Mouse (Mus musculus): ENCODE results near the gene Gdpd3. TPM values are rescaled to one million over a fixed set of nuclear protein-coding genes. Genes with fewer than 3 reads are reported as not detected.

The Gdpd3 gene
- polyA plus RNA-seq, 1 experiment from 2014 or later, result 2.0 TPM

DNA sequence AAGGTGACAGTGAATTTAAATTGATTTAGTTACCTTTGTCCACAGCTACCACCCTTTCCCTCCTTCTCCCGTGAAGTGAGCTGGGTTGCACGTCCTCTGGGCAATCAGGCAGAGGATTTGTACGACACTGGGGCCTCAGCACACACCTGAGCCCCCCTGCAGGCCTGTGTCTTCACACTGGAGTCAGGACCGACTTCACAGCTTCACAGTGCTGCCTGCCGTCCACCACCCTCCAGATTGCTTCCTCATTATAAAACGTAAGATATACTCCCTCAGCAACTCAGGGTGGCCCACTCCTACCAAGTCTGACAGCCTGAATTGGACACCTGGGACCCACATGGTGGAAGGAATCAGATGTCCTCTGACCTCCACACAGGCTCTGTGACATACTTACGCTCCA lies 7.6 kb upstream of the Gdpd3 start:
- no peak for ATAC-seq (ENCODE audit: low FRiP score, low TSS enrichment)
- H3K4me2 ChIP-seq (replicated peaks; ENCODE audit: low read depth, low read length), result no peak overlapping the region
- H3K27ac ChIP-seq (ENCODE audit: low read depth, low read length), result no peak overlapping the region
- H3K4me1 ChIP-seq (ENCODE audit: control insufficient read depth, insufficient read depth, low read length), result peaks cover 24% of the 10 kb centered on the region; the same call in 1 of the 2 replicates
- WGBS, result 65% methylated on average over 7 of the region's 7 CpGs
- H3K4me3 ChIP-seq (ENCODE audit: low read length), result no peak overlapping the region
- no peaks in the 10 kb centered on the region for H3K27me3 ChIP-seq (ENCODE audit: control insufficient read depth, insufficient read depth, low read length)
- H3K36me3 ChIP-seq (ENCODE audit: control insufficient read depth, insufficient read depth, low read length), result peaks cover 22% of the 10 kb centered on the region
- H3K9ac ChIP-seq (ENCODE audit: low read depth, low read length), result no peak overlapping the region
- no peaks in the 10 kb centered on the region for H3K9me3 ChIP-seq (ENCODE audit: control insufficient read depth, low read length)

- no peaks in the 10 kb centered on the region for H3K9me3 ChIP-seq (ENCODE audit: control insufficient read depth, low read length)
- 1% methylated on average over 27 of the region's 38 CpGs for WGBS
- H3K27me3 ChIP-seq (ENCODE audit: control insufficient read depth, insufficient read depth, low read length), result no peaks in the 10 kb centered on the region
- peaks cover 24% of the 10 kb centered on the region; the same call in 1 of the 2 replicates for H3K4me1 ChIP-seq (ENCODE audit: control insufficient read depth, insufficient read depth, low read length)
- peak within 1 kb of the TSS; percentile 86 for H3K9ac ChIP-seq (ENCODE audit: low read depth, low read length)
- H3K36me3 ChIP-seq (ENCODE audit: control insufficient read depth, insufficient read depth, low read length), result peaks cover 28% of the 10 kb centered on the region
- H3K27ac ChIP-seq (ENCODE audit: low read depth, low read length), result peak within 1 kb of the TSS; percentile 95
- peak within 1 kb of the TSS; percentile 71 for H3K4me2 ChIP-seq (replicated peaks; ENCODE audit: low read depth, low read length)
- peak within 1 kb of the TSS; percentile 82 for H3K4me3 ChIP-seq (ENCODE audit: low read length)
- peak; percentile 63 for ATAC-seq (ENCODE audit: low FRiP score, low TSS enrichment)
Observed at GRCm38 (mm10) chr7:126759050-126759671, 7.0 kb upstream of the Gdpd3 start, which contains the start of gene Mapk3. TSS of gene Mapk3 (plus strand) at chr7:126759601.

GRCm38 (mm10) chr7:126759672-126760390 lies 6.3 kb upstream of the Gdpd3 start:
- H3K4me2 ChIP-seq (replicated peaks; ENCODE audit: low read depth, low read length), result peak overlapping the region; percentile 71
- H3K27me3 ChIP-seq (ENCODE audit: control insufficient read depth, insufficient read depth, low read length), result no peaks in the 10 kb centered on the region
- under 1% methylated on average over 22 of the region's 24 CpGs for WGBS
- peaks cover 21% of the 10 kb centered on the region; the same call in 1 of the 2 replicates for H3K4me1 ChIP-seq (ENCODE audit: control insufficient read depth, insufficient read depth, low read length)
- H3K9me3 ChIP-seq (ENCODE audit: control insufficient read depth, low read length), result no peaks in the 10 kb centered on the region
- H3K9ac ChIP-seq (ENCODE audit: low read depth, low read length), result peak overlapping the region; percentile 86
- peak overlapping the region; percentile 82 for H3K4me3 ChIP-seq (ENCODE audit: low read length)
- ATAC-seq (ENCODE audit: low FRiP score, low TSS enrichment), result peak; percentile 58
- H3K27ac ChIP-seq (ENCODE audit: low read depth, low read length), result peak overlapping the region; percentile 95
- peaks cover 35% of the 10 kb centered on the region for H3K36me3 ChIP-seq (ENCODE audit: control insufficient read depth, insufficient read depth, low read length)

GRCm38 (mm10) chr7:126760391-126760802 lies 5.7 kb upstream of the Gdpd3 start:
- Histone ChIP-seq H3K9ac (ENCODE audit: low read depth, low read length) (peak overlapping the region; percentile 86), H3K4me1 (ENCODE audit: control insufficient read depth, insufficient read depth, low read length) (peaks cover 16% of the 10 kb centered on the region; the same call in 1 of the 2 replicates), H3K4me3 (ENCODE audit: low read length) (peak overlapping the region; percentile 82), H3K4me2 (replicated peaks; ENCODE audit: low read depth, low read length) (peak overlapping the region; percentile 71), H3K36me3 (ENCODE audit: control insufficient read depth, insufficient read depth, low read length) (peaks cover 41% of the 10 kb centered on the region), H3K9me3 (ENCODE audit: control insufficient read depth, low read length) (no peaks in the 10 kb centered on the region), H3K27me3 (ENCODE audit: control insufficient read depth, insufficient read depth, low read length) (no peaks in the 10 kb centered on the region), H3K27ac (ENCODE audit: low read depth, low read length) (peak overlapping the region; percentile 95)
- WGBS, result 15% methylated on average over 3 of the region's 3 CpGs
- peak; percentile 56 for ATAC-seq (ENCODE audit: low FRiP score, low TSS enrichment)

- ATAC-seq (ENCODE audit: low FRiP score, low TSS enrichment), result no peak
- WGBS, result 60% methylated on average over 4 of the region's 4 CpGs
- Histone ChIP-seq H3K36me3 (ENCODE audit: control insufficient read depth, insufficient read depth, low read length) (peaks cover 46% of the 10 kb centered on the region), H3K9ac (ENCODE audit: low read depth, low read length) (peak overlapping the region; percentile 86; the same call in 1 of the 2 replicates), H3K27ac (ENCODE audit: low read depth, low read length) (peak overlapping the region; percentile 95; the same call in 1 of the 2 replicates), H3K4me3 (ENCODE audit: low read length) (peak overlapping the region; percentile 82; the same call in 1 of the 2 replicates), H3K9me3 (ENCODE audit: control insufficient read depth, low read length) (no peaks in the 10 kb centered on the region), H3K4me1 (ENCODE audit: control insufficient read depth, insufficient read depth, low read length) (peaks cover 16% of the 10 kb centered on the region; the same call in 1 of the 2 replicates), H3K27me3 (ENCODE audit: control insufficient read depth, insufficient read depth, low read length) (no peaks in the 10 kb centered on the region), H3K4me2 (replicated peaks; ENCODE audit: low read depth, low read length) (peak overlapping the region; percentile 71)
Observed at GRCm38 (mm10) chr7:126760956-126761355, 5.2 kb upstream of the Gdpd3 start.

DNA sequence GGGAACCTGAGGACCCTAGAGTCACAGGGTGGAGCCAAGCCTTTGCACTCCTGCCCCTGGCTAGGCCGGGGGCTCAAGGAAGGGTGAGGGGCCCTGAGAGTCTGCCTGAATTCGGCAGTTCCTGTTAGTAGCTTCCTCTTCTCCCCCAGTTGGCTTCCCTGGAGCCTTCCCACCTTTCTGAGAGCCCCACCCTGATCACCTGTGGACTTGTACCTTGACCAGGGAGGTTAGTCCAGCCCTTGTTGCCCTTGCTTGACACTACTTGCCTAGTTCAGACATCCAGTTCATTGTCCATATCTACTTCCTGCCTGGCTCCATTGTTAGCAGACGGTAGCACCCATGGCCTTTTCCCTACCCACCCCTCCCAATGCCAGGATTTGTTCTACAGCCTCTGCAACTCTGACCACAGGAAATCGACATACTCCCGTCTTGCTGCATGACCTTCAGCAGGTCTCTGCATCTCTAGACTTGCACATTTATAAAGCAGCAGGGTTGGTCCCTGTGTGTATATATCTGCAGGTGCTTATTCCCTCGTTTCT lies 4.5 kb upstream of the Gdpd3 start:
- ATAC-seq (ENCODE audit: low FRiP score, low TSS enrichment), result no peak
- Histone ChIP-seq H3K27me3 (ENCODE audit: control insufficient read depth, insufficient read depth, low read length) (no peaks in the 10 kb centered on the region), H3K4me3 (ENCODE audit: low read length) (no peak overlapping the region), H3K27ac (ENCODE audit: low read depth, low read length) (no peak overlapping the region), H3K9ac (ENCODE audit: low read depth, low read length) (0 out of 2 replicates have a peak overlapping the region, but pooled peaks have one; percentile 7), H3K9me3 (ENCODE audit: control insufficient read depth, low read length) (no peaks in the 10 kb centered on the region), H3K4me1 (ENCODE audit: control insufficient read depth, insufficient read depth, low read length) (peaks cover 16% of the 10 kb centered on the region; the same call in 1 of the 2 replicates), H3K4me2 (replicated peaks; ENCODE audit: low read depth, low read length) (no peak overlapping the region), H3K36me3 (ENCODE audit: control insufficient read depth, insufficient read depth, low read length) (peaks cover 53% of the 10 kb centered on the region)
- 70% methylated on average over 6 of the region's 6 CpGs for WGBS

GRCm38 (mm10) chr7:126762471-126763008 lies 3.6 kb upstream of the Gdpd3 start:
- no peak overlapping the region for H3K4me2 ChIP-seq (replicated peaks; ENCODE audit: low read depth, low read length)
- peaks cover 62% of the 10 kb centered on the region for H3K36me3 ChIP-seq (ENCODE audit: control insufficient read depth, insufficient read depth, low read length)
- no peaks in the 10 kb centered on the region for H3K9me3 ChIP-seq (ENCODE audit: control insufficient read depth, low read length)
- WGBS, result 67% methylated on average over 17 of the region's 17 CpGs
- no peak overlapping the region for H3K9ac ChIP-seq (ENCODE audit: low read depth, low read length)
- no peak overlapping the region for H3K4me3 ChIP-seq (ENCODE audit: low read length)
- no peak for ATAC-seq (ENCODE audit: low FRiP score, low TSS enrichment)
- H3K27me3 ChIP-seq (ENCODE audit: control insufficient read depth, insufficient read depth, low read length), result no peaks in the 10 kb centered on the region
- H3K4me1 ChIP-seq (ENCODE audit: control insufficient read depth, insufficient read depth, low read length), result peaks cover 16% of the 10 kb centered on the region; the same call in 1 of the 2 replicates
- H3K27ac ChIP-seq (ENCODE audit: low read depth, low read length), result no peak overlapping the region

DNA sequence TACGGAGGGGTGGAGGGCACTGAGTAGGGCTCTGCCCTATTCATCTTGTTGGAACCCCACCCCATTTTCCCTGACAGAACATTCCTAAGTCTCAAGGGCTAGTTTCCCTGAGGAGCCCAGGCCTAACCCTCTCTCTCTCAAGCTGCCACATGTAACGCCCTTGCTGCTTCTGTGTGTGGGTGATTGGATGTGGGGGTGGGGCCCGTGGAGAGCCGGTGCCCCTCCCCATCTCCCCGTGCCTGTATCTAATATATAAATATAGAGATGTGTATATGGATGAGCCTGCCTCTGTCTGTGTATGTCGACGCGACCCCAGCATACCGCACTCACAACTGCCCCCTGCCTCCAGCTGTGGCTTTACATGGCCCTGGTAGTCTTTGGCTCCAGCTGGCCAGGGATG lies 594 bp upstream of the Gdpd3 start:
- WGBS, result 86% methylated on average over 9 of the region's 9 CpGs
- no peak overlapping the region for H3K4me3 ChIP-seq (ENCODE audit: low read length)
- peaks cover 88% of the 10 kb centered on the region for H3K36me3 ChIP-seq (ENCODE audit: control insufficient read depth, insufficient read depth, low read length)
- no peak for ATAC-seq (ENCODE audit: low FRiP score, low TSS enrichment)
- H3K27ac ChIP-seq (ENCODE audit: low read depth, low read length), result no peak overlapping the region
- H3K9me3 ChIP-seq (ENCODE audit: control insufficient read depth, low read length), result no peaks in the 10 kb centered on the region
- H3K27me3 ChIP-seq (ENCODE audit: control insufficient read depth, insufficient read depth, low read length), result no peaks in the 10 kb centered on the region
- peaks cover 10% of the 10 kb centered on the region; the same call in 1 of the 2 replicates for H3K4me1 ChIP-seq (ENCODE audit: control insufficient read depth, insufficient read depth, low read length)
- H3K9ac ChIP-seq (ENCODE audit: low read depth, low read length), result no peak overlapping the region
- H3K4me2 ChIP-seq (replicated peaks; ENCODE audit: low read depth, low read length), result no peak overlapping the region
